Mouse (Mus musculus) layer of hippocampus, postnatal 14 days (tissue): ENCODE measurements at regions not wholly inside any gene's neighbourhood (a gene's known extent, or its start where the extent isn't known, plus 50 kb on each side); places are given as distances from the start of the nearest gene placed in this dataset.
A peak's percentile ranks its signal among the peaks of the same experiment; 100 is the strongest.

Experiments used
- DNase-seq, 2 experiments: peaks; one replicate each; pipeline ENCODE4 v3.0.0; 2021 to 2022; ENCODE audit warnings: low spot score in 2 of 2, mixed read lengths in 1 of 2

GRCm38 (mm10) chr6:100143586-100144301, 143.5 kb downstream of the Rybp start:
- DNase-seq = peak; percentile 81 to 89

GRCm38 (mm10) chr6:100141225-100141624, 146.1 kb downstream of the Rybp start:
- DNase-seq = no peak

- no peak for DNase-seq
Measured at GRCm38 (mm10) chr6:100140581-100141114, 146.6 kb downstream of the Rybp start.

GRCm38 (mm10) chr6:100139809-100140208, 147.5 kb downstream of the Rybp start:
- no peak for DNase-seq

- DNase-seq = no peak
Measured at GRCm38 (mm10) chr6:100138659-100139058, 148.6 kb downstream of the Rybp start.

- no peak for DNase-seq
Measured at GRCm38 (mm10) chr6:100135177-100135576, 152.1 kb downstream of the Rybp start.

- DNase-seq = no peak
Measured at GRCm38 (mm10) chr6:100133970-100134369, 153.3 kb downstream of the Rybp start.

- DNase-seq = no peak
Measured at GRCm38 (mm10) chr6:100132916-100133600, 154.2 kb downstream of the Rybp start.

- peak; percentile 85 to 87 for DNase-seq
Measured at GRCm38 (mm10) chr6:100127221-100128143, 159.8 kb downstream of the Rybp start.

- no peak for DNase-seq
Measured at GRCm38 (mm10) chr6:100126736-100127135, 160.5 kb downstream of the Rybp start.

GRCm38 (mm10) chr6:100126326-100126725, 161.0 kb downstream of the Rybp start:
- no peak for DNase-seq

GRCm38 (mm10) chr6:100121240-100121639, 166.0 kb downstream of the Rybp start:
- no peak for DNase-seq

- DNase-seq = no peak
Measured at GRCm38 (mm10) chr6:100120017-100120944, 167.0 kb downstream of the Rybp start.

GRCm38 (mm10) chr6:100117084-100117483, 170.2 kb downstream of the Rybp start:
- DNase-seq = no peak

GRCm38 (mm10) chr6:100113393-100114137, 173.7 kb downstream of the Rybp start:
- DNase-seq = no peak

- no peak for DNase-seq
Measured at GRCm38 (mm10) chr6:100110981-100111660, 176.2 kb downstream of the Rybp start.

- peak in 1 of 2 experiments; percentile 31 for DNase-seq
Measured at GRCm38 (mm10) chr6:100109979-100110378, 177.3 kb downstream of the Rybp start.

- DNase-seq = no peak
Measured at GRCm38 (mm10) chr6:100109351-100109750, 177.9 kb downstream of the Rybp start.

GRCm38 (mm10) chr6:100107508-100107907, 179.8 kb downstream of the Rybp start:
- DNase-seq = no peak
